Mouse (Mus musculus) erythroblast, embryonic 14.5 days (primary cell): ENCODE results near the gene Zfhx3. TPM values are rescaled to one million over a fixed set of nuclear protein-coding genes. Genes with fewer than 3 reads are reported as not detected.

Experiments used
- H3K27me3 ChIP-seq: 2 replicates; pipeline ENCODE4 v1.6.1; 2012; ENCODE audit warnings: inconsistent platforms; ENCODE audit not compliant: control insufficient read depth
- H3K36me3 ChIP-seq: 2 replicates; pipeline ENCODE4 v1.6.1; 2012; ENCODE audit warnings: mild to moderate bottlenecking, inconsistent platforms; ENCODE audit not compliant: control insufficient read depth
- H3K4me1 ChIP-seq: 2 replicates; pipeline ENCODE4 v1.6.1; 2012; ENCODE audit warnings: inconsistent platforms; ENCODE audit not compliant: control insufficient read depth
- H3K4me3 ChIP-seq: replicated peaks from 2 replicates; pipeline ENCODE3; 2012; ENCODE audit warnings: moderate library complexity, mild to moderate bottlenecking, inconsistent platforms
- H3K9me3 ChIP-seq: 2 replicates; pipeline ENCODE4 v1.6.1; 2012; ENCODE audit warnings: low read length, inconsistent platforms, mixed read lengths; ENCODE audit not compliant: control insufficient read depth
- GATA1 ChIP-seq: IDR thresholded peaks from 2 replicates; pipeline ENCODE4 v1.6.1; 2012; ENCODE audit warnings: low read length, inconsistent platforms, mixed read lengths
- TAL1 ChIP-seq: IDR thresholded peaks from 3 replicates; pipeline ENCODE4 v1.6.1; 2012; ENCODE audit warnings: low read length, inconsistent platforms, mixed read lengths
- polyA plus RNA-seq: library from polyadenylated mRNA; stranded (reverse); fragments of >175 nt; gene quantifications from 2 replicates; pipeline ENCODE4 v1.2.3, GENCODE M21; 2012

Zfhx3 gene
- polyA plus RNA-seq, 1 experiment: 0.03 TPM

- Histone ChIP-seq H3K9me3 (no peaks in the 10 kb centered on the region), H3K36me3 (no peaks in the 10 kb centered on the region), H3K4me1 (peaks cover 5% of the 10 kb centered on the region), H3K27me3 (no peaks in the 10 kb centered on the region), H3K4me3 (no peak overlapping the region)
- no peak for TF ChIP-seq TAL1
- TF ChIP-seq GATA1: no peak
These were observed 783.2 kb downstream of the Zfhx3 start for GRCm38 (mm10) chr8:108725631-108726030.

DNA sequence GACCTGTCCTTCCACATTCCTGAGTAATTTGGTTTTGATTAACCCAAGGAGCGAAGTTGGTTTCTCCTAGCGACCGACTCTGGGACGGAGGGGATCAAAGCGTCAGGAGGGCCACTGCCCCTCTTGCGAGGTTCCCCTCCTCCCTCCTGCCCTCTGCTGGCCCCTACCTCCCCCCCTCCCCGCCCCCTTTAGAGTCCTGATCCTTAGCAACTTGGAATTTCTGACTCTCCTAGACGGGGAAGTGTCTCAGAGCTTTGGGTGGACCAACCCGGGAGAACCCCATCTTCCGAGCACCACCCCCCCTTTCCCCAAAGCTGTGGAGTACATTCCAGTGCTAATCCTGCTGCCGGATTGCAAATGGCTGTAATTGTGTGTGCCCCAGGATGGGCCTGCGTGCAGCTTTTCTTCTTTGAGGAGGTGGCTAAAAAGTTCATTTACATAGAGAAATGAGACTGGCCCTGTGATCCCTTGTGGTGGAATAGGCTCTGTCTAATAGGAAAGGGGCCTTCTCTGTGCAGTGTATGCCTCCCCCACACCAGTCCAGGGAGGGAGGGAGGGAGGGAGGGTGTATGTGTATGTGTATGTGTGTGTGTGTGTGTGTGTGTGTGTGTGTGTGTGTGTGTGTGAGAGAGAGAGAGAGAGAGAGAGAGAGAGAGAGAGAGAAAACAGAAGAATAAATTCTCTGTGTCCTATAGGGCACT, 784.2 kb downstream of the Zfhx3 start:
- no peak overlapping the region for H3K4me3 ChIP-seq
- no peak for TF ChIP-seq GATA1
- TF ChIP-seq TAL1: no peak
- no peaks in the 10 kb centered on the region for H3K27me3 ChIP-seq
- H3K36me3 ChIP-seq: no peaks in the 10 kb centered on the region
- peaks cover 5% of the 10 kb centered on the region for H3K4me1 ChIP-seq
- no peaks in the 10 kb centered on the region for H3K9me3 ChIP-seq

DNA sequence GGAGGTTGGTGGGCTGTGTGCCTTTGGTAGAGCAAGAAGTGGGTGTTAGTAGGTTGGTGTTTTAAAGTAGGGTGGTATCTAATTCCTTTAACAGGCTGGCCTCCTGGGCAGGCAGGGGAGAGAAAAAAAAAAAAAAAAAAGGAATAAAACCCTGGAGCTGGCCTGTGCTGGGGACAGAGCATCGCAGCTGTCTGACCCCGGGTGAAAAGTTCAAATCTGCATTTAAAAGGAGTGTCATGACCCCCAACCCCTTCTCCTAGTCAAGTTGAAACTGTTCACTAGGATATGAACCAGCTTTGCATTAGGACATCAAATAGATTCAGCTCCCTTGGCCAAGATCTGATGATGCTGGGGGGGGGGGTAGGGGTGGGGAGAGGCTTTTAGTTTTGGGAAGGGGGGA, 786.7 kb downstream of the Zfhx3 start:
- Histone ChIP-seq H3K4me3 (no peak overlapping the region), H3K36me3 (no peaks in the 10 kb centered on the region), H3K27me3 (no peaks in the 10 kb centered on the region), H3K9me3 (no peaks in the 10 kb centered on the region), H3K4me1 (no peaks in the 10 kb centered on the region; the same call in none of the 2 replicates)
- TF ChIP-seq TAL1 (no peak), GATA1 (no peak)

DNA sequence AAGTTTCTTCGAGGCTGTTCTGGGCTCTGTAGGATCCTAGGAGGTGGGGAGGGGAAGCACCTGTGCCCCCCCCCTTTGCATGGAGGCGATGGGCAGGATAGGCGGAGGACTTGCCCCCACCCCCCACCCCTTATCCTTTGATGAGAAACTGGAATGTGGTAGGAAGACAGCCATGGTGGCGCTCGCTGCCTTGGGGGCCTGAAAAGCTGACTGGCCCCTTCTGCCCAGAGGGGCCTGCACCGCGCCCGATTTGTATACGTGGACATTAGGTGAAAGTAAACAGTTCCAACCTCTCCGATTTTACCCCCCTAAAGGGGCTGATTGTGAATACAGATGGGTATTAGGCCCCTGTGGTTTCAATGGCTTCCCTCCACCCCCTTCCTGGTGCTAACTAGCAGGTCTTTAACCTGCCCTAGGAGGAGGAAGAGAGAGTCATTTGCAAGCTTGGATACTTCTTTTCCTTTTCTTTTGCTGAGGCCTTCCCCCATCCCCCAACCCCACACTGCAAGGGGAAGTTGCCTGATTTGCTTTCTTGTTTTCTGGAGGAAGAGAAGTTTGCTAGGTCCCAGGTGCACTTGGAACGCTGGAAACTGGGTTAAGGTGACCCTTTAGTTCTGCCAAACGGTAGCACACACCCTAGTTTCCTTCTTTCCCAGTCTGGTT, 787.4 kb downstream of the Zfhx3 start:
- TF ChIP-seq TAL1 (no peak), GATA1 (no peak)
- Histone ChIP-seq H3K36me3 (no peaks in the 10 kb centered on the region), H3K4me3 (no peak overlapping the region), H3K9me3 (no peaks in the 10 kb centered on the region), H3K27me3 (no peaks in the 10 kb centered on the region), H3K4me1 (no peaks in the 10 kb centered on the region)

DNA sequence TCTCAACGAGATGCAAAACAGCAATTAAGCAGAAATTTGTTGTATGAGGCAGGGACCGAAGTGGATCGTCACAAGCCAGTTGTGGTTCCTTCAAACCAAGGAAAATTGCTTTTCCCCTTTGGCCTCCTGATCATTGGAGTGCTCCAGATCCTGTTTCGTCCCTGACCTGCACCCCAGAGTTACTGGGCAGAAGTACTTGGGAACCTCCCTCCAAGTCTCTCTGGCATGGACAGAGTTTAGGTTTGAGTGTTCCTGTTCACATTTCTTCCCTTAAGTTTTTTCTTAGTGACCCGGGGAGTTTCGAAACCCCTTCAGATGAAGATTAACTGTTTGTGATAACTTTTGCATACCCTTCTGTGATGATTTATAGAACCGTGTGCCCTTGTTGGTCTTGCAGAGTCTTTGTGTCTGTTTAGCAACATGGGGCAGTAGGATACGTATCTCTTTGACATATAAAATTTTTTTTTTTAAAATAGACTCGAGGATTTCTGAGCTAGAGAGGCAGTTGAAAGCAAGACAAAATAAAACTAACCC, 788.5 kb downstream of the Zfhx3 start:
- Histone ChIP-seq H3K27me3 (no peaks in the 10 kb centered on the region), H3K4me1 (no peaks in the 10 kb centered on the region), H3K4me3 (no peak overlapping the region), H3K36me3 (no peaks in the 10 kb centered on the region), H3K9me3 (no peaks in the 10 kb centered on the region)
- TF ChIP-seq GATA1: no peak
- TF ChIP-seq TAL1: no peak

DNA sequence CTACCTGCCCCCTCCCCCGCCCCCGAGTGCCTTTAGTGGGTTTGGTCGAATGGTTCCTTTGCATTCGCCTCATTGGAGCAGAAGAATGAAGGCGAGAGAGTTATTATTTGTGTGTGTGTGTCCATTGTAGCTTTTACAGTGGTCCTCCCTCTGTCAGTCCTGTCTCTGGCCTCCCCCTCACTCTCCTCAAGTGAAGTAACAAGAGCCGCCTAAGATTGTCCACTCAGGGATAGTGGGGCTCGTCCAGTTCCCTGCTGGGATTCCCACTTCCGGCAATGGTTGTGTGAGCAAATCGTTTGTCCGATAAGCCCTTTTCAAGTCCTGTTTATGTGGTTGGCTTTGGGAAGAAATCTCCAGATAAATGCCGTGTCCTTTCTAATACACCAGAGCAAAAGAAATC, 790.1 kb downstream of the Zfhx3 start:
- H3K27me3 ChIP-seq: no peaks in the 10 kb centered on the region
- no peaks in the 10 kb centered on the region for H3K4me1 ChIP-seq
- H3K9me3 ChIP-seq: no peaks in the 10 kb centered on the region
- TF ChIP-seq GATA1: no peak
- no peak for TF ChIP-seq TAL1
- H3K36me3 ChIP-seq: no peaks in the 10 kb centered on the region
- no peak overlapping the region for H3K4me3 ChIP-seq

DNA sequence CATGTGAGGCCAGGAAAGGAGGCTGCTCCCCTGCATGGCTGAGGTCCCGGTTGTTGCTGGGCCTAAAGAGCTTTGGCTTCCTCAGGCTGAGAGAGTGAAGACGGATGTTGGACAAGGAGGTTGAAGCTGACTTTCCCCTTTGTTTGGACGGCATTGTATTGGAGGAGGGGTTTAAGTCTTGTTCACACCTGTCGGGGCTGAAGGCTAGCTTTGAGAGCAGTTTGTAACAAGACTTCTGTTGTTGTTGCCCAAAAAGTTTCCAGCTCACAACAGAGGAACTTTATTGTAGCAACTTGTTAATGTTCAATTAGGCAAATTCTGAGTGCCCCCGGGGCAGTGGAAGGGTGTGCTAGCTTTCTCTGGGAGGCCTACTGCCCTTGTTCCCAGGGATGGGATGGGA, 790.9 kb downstream of the Zfhx3 start:
- H3K9me3 ChIP-seq: no peaks in the 10 kb centered on the region
- H3K27me3 ChIP-seq: no peaks in the 10 kb centered on the region
- no peaks in the 10 kb centered on the region for H3K4me1 ChIP-seq
- H3K4me3 ChIP-seq: no peak overlapping the region
- no peak for TF ChIP-seq GATA1
- TF ChIP-seq TAL1: no peak
- H3K36me3 ChIP-seq: no peaks in the 10 kb centered on the region

- Histone ChIP-seq H3K9me3 (no peaks in the 10 kb centered on the region), H3K27me3 (no peaks in the 10 kb centered on the region), H3K4me1 (no peaks in the 10 kb centered on the region), H3K4me3 (no peak overlapping the region), H3K36me3 (no peaks in the 10 kb centered on the region)
- no peak for TF ChIP-seq TAL1
- TF ChIP-seq GATA1: no peak
These were observed 794.0 kb downstream of the Zfhx3 start for GRCm38 (mm10) chr8:108736442-108736841.

- H3K4me3 ChIP-seq: no peak overlapping the region
- H3K9me3 ChIP-seq: no peaks in the 10 kb centered on the region
- H3K27me3 ChIP-seq: no peaks in the 10 kb centered on the region
- no peaks in the 10 kb centered on the region for H3K36me3 ChIP-seq
- TF ChIP-seq TAL1: no peak
- TF ChIP-seq GATA1: no peak
- H3K4me1 ChIP-seq: no peaks in the 10 kb centered on the region
These were observed 795.7 kb downstream of the Zfhx3 start for GRCm38 (mm10) chr8:108738179-108738578.

- Histone ChIP-seq H3K27me3 (no peaks in the 10 kb centered on the region), H3K4me3 (no peak overlapping the region), H3K4me1 (no peaks in the 10 kb centered on the region), H3K36me3 (no peaks in the 10 kb centered on the region), H3K9me3 (no peaks in the 10 kb centered on the region)
- TF ChIP-seq TAL1 (no peak), GATA1 (no peak)
These were observed 797.1 kb downstream of the Zfhx3 start for GRCm38 (mm10) chr8:108739517-108739916.
